Mouse (Mus musculus): ENCODE data around the gene Pus3.

Pus3 gene

GRCm38 (mm10) chr9:35558257-35559008, at the start of gene Pus3, which contains the start of gene Ddx25:
TSS of gene Pus3 (plus strand) at chr9:35558595.
TSS of gene Ddx25 (minus strand) at chr9:35558528.
- TF ChIP-seq GATA4 (IDR thresholded peaks at IDR 0.05; ENCODE audit: insufficient replicate concordance, low read length), result no peak

- no peak for TF ChIP-seq GATA4 (IDR thresholded peaks at IDR 0.05; ENCODE audit: insufficient replicate concordance, low read length)
Measured at GRCm38 (mm10) chr9:35513900-35514299, 44.5 kb upstream of the Pus3 start.

GRCm38 (mm10) chr9:35516182-35516581, 42.2 kb upstream of the Pus3 start:
- TF ChIP-seq GATA4 (IDR thresholded peaks at IDR 0.05; ENCODE audit: insufficient replicate concordance, low read length), result no peak

GRCm38 (mm10) chr9:35516711-35517110, 41.7 kb upstream of the Pus3 start:
- no peak for TF ChIP-seq GATA4 (IDR thresholded peaks at IDR 0.05; ENCODE audit: insufficient replicate concordance, low read length)

GRCm38 (mm10) chr9:35518169-35518568, 40.2 kb upstream of the Pus3 start, which contains the start of gene Gm1113:
TSS of gene Gm1113 (minus strand) at chr9:35518269.
- TF ChIP-seq GATA4 (IDR thresholded peaks at IDR 0.05; ENCODE audit: insufficient replicate concordance, low read length), result no peak

GRCm38 (mm10) chr9:35520631-35521348, 37.6 kb upstream of the Pus3 start:
- TF ChIP-seq GATA4 (IDR thresholded peaks at IDR 0.05; ENCODE audit: insufficient replicate concordance, low read length), result no peak

- no peak for TF ChIP-seq GATA4 (IDR thresholded peaks at IDR 0.05; ENCODE audit: insufficient replicate concordance, low read length)
Measured at GRCm38 (mm10) chr9:35522241-35522640, 36.2 kb upstream of the Pus3 start.

GRCm38 (mm10) chr9:35522821-35523515, 35.4 kb upstream of the Pus3 start:
- TF ChIP-seq GATA4 (IDR thresholded peaks at IDR 0.05; ENCODE audit: insufficient replicate concordance, low read length), result no peak

GRCm38 (mm10) chr9:35523541-35523940, 34.9 kb upstream of the Pus3 start:
- TF ChIP-seq GATA4 (IDR thresholded peaks at IDR 0.05; ENCODE audit: insufficient replicate concordance, low read length), result no peak

- TF ChIP-seq GATA4 (IDR thresholded peaks at IDR 0.05; ENCODE audit: insufficient replicate concordance, low read length), result no peak
Measured at GRCm38 (mm10) chr9:35523941-35524411, 34.4 kb upstream of the Pus3 start.

- no peak for TF ChIP-seq GATA4 (IDR thresholded peaks at IDR 0.05; ENCODE audit: insufficient replicate concordance, low read length)
Measured at GRCm38 (mm10) chr9:35529141-35529540, 29.3 kb upstream of the Pus3 start.

GRCm38 (mm10) chr9:35529796-35530195, 28.6 kb upstream of the Pus3 start:
- no peak for TF ChIP-seq GATA4 (IDR thresholded peaks at IDR 0.05; ENCODE audit: insufficient replicate concordance, low read length)

- TF ChIP-seq GATA4 (IDR thresholded peaks at IDR 0.05; ENCODE audit: insufficient replicate concordance, low read length), result no peak
Measured at GRCm38 (mm10) chr9:35533266-35533665, 25.1 kb upstream of the Pus3 start.

GRCm38 (mm10) chr9:35535110-35535509, 23.3 kb upstream of the Pus3 start:
- TF ChIP-seq GATA4 (IDR thresholded peaks at IDR 0.05; ENCODE audit: insufficient replicate concordance, low read length), result no peak

GRCm38 (mm10) chr9:35535876-35536275, 22.5 kb upstream of the Pus3 start:
- TF ChIP-seq GATA4 (IDR thresholded peaks at IDR 0.05; ENCODE audit: insufficient replicate concordance, low read length), result no peak
